Mouse (Mus musculus): ENCODE data around the gene Tlk2. TPM values are rescaled to one million over a fixed set of nuclear protein-coding genes. Genes with fewer than 3 reads are reported as not detected.
A peak's percentile ranks its signal among the peaks of the same experiment; 100 is the strongest.

Tlk2 gene
- polyA plus RNA-seq, 1 experiment from 2014 or later = 21.5 TPM

GRCm38 (mm10) chr11:105179523-105179922 is 916 bp downstream of the Tlk2 start:
- H3K9ac ChIP-seq = no peak overlapping the region
- peaks cover 14% of the 10 kb centered on the region for H3K36me3 ChIP-seq
- peak overlapping the region; percentile 87 for H3K4me2 ChIP-seq (replicated peaks)
- no peaks in the 10 kb centered on the region for H3K27me3 ChIP-seq
- 92% methylated on average over 4 of the region's 4 CpGs for WGBS
- ATAC-seq (ENCODE audit: low FRiP score, low read depth) = no peak
- no peaks in the 10 kb centered on the region for H3K9me3 ChIP-seq
- H3K4me1 ChIP-seq = peaks cover 18% of the 10 kb centered on the region
- H3K4me3 ChIP-seq = peak overlapping the region; percentile 95
- H3K27ac ChIP-seq = no peak overlapping the region

GRCm38 (mm10) chr11:105180471-105181091 is 2.0 kb downstream of the Tlk2 start:
- ATAC-seq (ENCODE audit: low FRiP score, low read depth) = peak; percentile 29; the same call in 1 of the 2 replicates
- peak overlapping the region; percentile 87 for H3K4me2 ChIP-seq (replicated peaks)
- H3K27me3 ChIP-seq = no peaks in the 10 kb centered on the region
- H3K27ac ChIP-seq = peak overlapping the region; percentile 95
- WGBS = under 1% methylated on average over 35 of the region's 35 CpGs
- peaks cover 20% of the 10 kb centered on the region for H3K36me3 ChIP-seq
- peak overlapping the region; percentile 95 for H3K4me3 ChIP-seq
- H3K9me3 ChIP-seq = no peaks in the 10 kb centered on the region
- peaks cover 18% of the 10 kb centered on the region for H3K4me1 ChIP-seq
- peak overlapping the region; percentile 95 for H3K9ac ChIP-seq

- peak; percentile 98 for ATAC-seq (ENCODE audit: low FRiP score, low read depth)
- Histone ChIP-seq H3K4me1 (peaks cover 18% of the 10 kb centered on the region), H3K9me3 (no peaks in the 10 kb centered on the region), H3K4me2 (replicated peaks) (peak overlapping the region; percentile 87), H3K36me3 (peaks cover 26% of the 10 kb centered on the region), H3K9ac (peak overlapping the region; percentile 99), H3K27ac (peak overlapping the region; percentile 95), H3K27me3 (no peaks in the 10 kb centered on the region), H3K4me3 (peak overlapping the region; percentile 95)
- WGBS = under 1% methylated on average over 43 of the region's 60 CpGs
Measured at GRCm38 (mm10) chr11:105181126-105181637, 2.6 kb downstream of the Tlk2 start.

GRCm38 (mm10) chr11:105181689-105182460 is 3.3 kb downstream of the Tlk2 start:
- H3K4me3 ChIP-seq = peak overlapping the region; percentile 95
- under 1% methylated on average over 63 of the region's 89 CpGs for WGBS
- peak overlapping the region; percentile 73 for H3K4me2 ChIP-seq (replicated peaks)
- peak overlapping the region; percentile 99 for H3K9ac ChIP-seq
- H3K27ac ChIP-seq = peak overlapping the region; percentile 93
- H3K9me3 ChIP-seq = no peaks in the 10 kb centered on the region
- H3K36me3 ChIP-seq = peaks cover 33% of the 10 kb centered on the region
- peak; percentile 41; the same call in 1 of the 2 replicates for ATAC-seq (ENCODE audit: low FRiP score, low read depth)
- H3K4me1 ChIP-seq = peaks cover 18% of the 10 kb centered on the region
- H3K27me3 ChIP-seq = no peaks in the 10 kb centered on the region

- no peak for ATAC-seq (ENCODE audit: low FRiP score, low read depth)
- 9% methylated on average over 4 of the region's 4 CpGs for WGBS
- Histone ChIP-seq H3K4me2 (replicated peaks) (peak overlapping the region; percentile 73), H3K9me3 (no peaks in the 10 kb centered on the region), H3K36me3 (peaks cover 33% of the 10 kb centered on the region), H3K27ac (peak overlapping the region; percentile 93), H3K4me1 (peaks cover 18% of the 10 kb centered on the region), H3K4me3 (peak overlapping the region; percentile 95), H3K27me3 (no peaks in the 10 kb centered on the region), H3K9ac (peak overlapping the region; percentile 99)
Measured at GRCm38 (mm10) chr11:105182461-105182855, 3.9 kb downstream of the Tlk2 start.

GRCm38 (mm10) chr11:105184678-105185077 is 6.1 kb downstream of the Tlk2 start:
- Histone ChIP-seq H3K27me3 (no peaks in the 10 kb centered on the region), H3K9ac (no peak overlapping the region), H3K36me3 (peaks cover 31% of the 10 kb centered on the region), H3K27ac (no peak overlapping the region), H3K4me1 (peaks cover 12% of the 10 kb centered on the region), H3K9me3 (no peaks in the 10 kb centered on the region), H3K4me2 (replicated peaks) (no peak overlapping the region), H3K4me3 (no peak overlapping the region)
- WGBS = 94% methylated on average over 3 of the region's 3 CpGs
- ATAC-seq (ENCODE audit: low FRiP score, low read depth) = no peak

- WGBS = 97% methylated on average over 3 of the region's 3 CpGs
- Histone ChIP-seq H3K36me3 (peaks cover 25% of the 10 kb centered on the region), H3K27me3 (no peaks in the 10 kb centered on the region), H3K9me3 (no peaks in the 10 kb centered on the region), H3K4me3 (no peak overlapping the region), H3K27ac (no peak overlapping the region), H3K4me2 (replicated peaks) (no peak overlapping the region), H3K4me1 (no peaks in the 10 kb centered on the region), H3K9ac (no peak overlapping the region)
- no peak for ATAC-seq (ENCODE audit: low FRiP score, low read depth)
Measured at GRCm38 (mm10) chr11:105192186-105192585, 13.6 kb downstream of the Tlk2 start.

- 93% methylated on average over 4 of the region's 4 CpGs for WGBS
- Histone ChIP-seq H3K27ac (no peak overlapping the region), H3K27me3 (no peaks in the 10 kb centered on the region), H3K36me3 (peaks cover 17% of the 10 kb centered on the region), H3K4me3 (no peak overlapping the region), H3K9ac (no peak overlapping the region), H3K4me2 (replicated peaks) (no peak overlapping the region), H3K4me1 (no peaks in the 10 kb centered on the region), H3K9me3 (no peaks in the 10 kb centered on the region)
- ATAC-seq (ENCODE audit: low FRiP score, low read depth) = no peak
Measured at GRCm38 (mm10) chr11:105196893-105197662, 18.5 kb downstream of the Tlk2 start.

- Histone ChIP-seq H3K9ac (no peak overlapping the region), H3K4me2 (replicated peaks) (no peak overlapping the region), H3K9me3 (no peaks in the 10 kb centered on the region), H3K36me3 (peaks cover 5% of the 10 kb centered on the region; the same call in 1 of the 2 replicates), H3K27ac (no peak overlapping the region), H3K4me3 (no peak overlapping the region), H3K27me3 (no peaks in the 10 kb centered on the region), H3K4me1 (peaks cover 14% of the 10 kb centered on the region)
- 63% methylated on average over 3 of the region's 3 CpGs for WGBS
- no peak for ATAC-seq (ENCODE audit: low FRiP score, low read depth)
Measured at GRCm38 (mm10) chr11:105202403-105202802, 23.8 kb downstream of the Tlk2 start.

GRCm38 (mm10) chr11:105210007-105210406 is 31.4 kb downstream of the Tlk2 start:
- 88% methylated on average over 1 of the region's 1 CpGs for WGBS

GRCm38 (mm10) chr11:105214257-105214656 is 35.6 kb downstream of the Tlk2 start:
- WGBS = 98% methylated on average over 1 of the region's 1 CpGs
- Histone ChIP-seq H3K36me3 (peaks cover 29% of the 10 kb centered on the region), H3K4me1 (no peaks in the 10 kb centered on the region), H3K27ac (no peak overlapping the region), H3K9me3 (no peaks in the 10 kb centered on the region), H3K27me3 (no peaks in the 10 kb centered on the region), H3K4me3 (no peak overlapping the region), H3K4me2 (replicated peaks) (no peak overlapping the region), H3K9ac (no peak overlapping the region)
- no peak for ATAC-seq (ENCODE audit: low FRiP score, low read depth)

More at GRCm38 (mm10) chr11:105210007-105210406, 31.4 kb downstream of the Tlk2 start:
- no peaks in the 10 kb centered on the region for H3K27me3 ChIP-seq
- no peak overlapping the region for H3K4me3 ChIP-seq
- no peak overlapping the region for H3K4me2 ChIP-seq (replicated peaks)
- H3K9me3 ChIP-seq = no peaks in the 10 kb centered on the region
- peaks cover 30% of the 10 kb centered on the region for H3K36me3 ChIP-seq
- H3K9ac ChIP-seq = no peak overlapping the region
- H3K27ac ChIP-seq = no peak overlapping the region
- 0 out of 2 replicates have a peak, but pooled peaks cover 2% of the 10 kb centered on the region for H3K4me1 ChIP-seq
- no peak for ATAC-seq (ENCODE audit: low FRiP score, low read depth)

- Histone ChIP-seq H3K27me3 (no peaks in the 10 kb centered on the region), H3K4me1 (no peaks in the 10 kb centered on the region), H3K4me2 (replicated peaks) (no peak overlapping the region), H3K36me3 (peaks cover 27% of the 10 kb centered on the region), H3K9me3 (no peaks in the 10 kb centered on the region), H3K4me3 (no peak overlapping the region), H3K27ac (no peak overlapping the region), H3K9ac (no peak overlapping the region)
- no peak for ATAC-seq (ENCODE audit: low FRiP score, low read depth)
- WGBS = 85% methylated on average over 2 of the region's 2 CpGs
Measured at GRCm38 (mm10) chr11:105217771-105218170, 39.2 kb downstream of the Tlk2 start.
